Mouse (Mus musculus) small intestine, adult 2 months (tissue): Measurements from ENCODE around the gene Stk39.

Experiments
- CTCF ChIP-seq: fragments of 200-500 bp; IDR thresholded peaks from 2 replicates; pipeline ENCODE4 v1.5.1; 2012; ENCODE audit warnings: low read depth, mild to moderate bottlenecking, control low read depth, inconsistent platforms, low read length, moderate library complexity, mixed read lengths; ENCODE audit not compliant: insufficient replicate concordance, insufficient read length; ENCODE audit errors: extremely low read depth
- POLR2A ChIP-seq: fragments of 200-500 bp; IDR thresholded peaks from 2 replicates; pipeline ENCODE4 v1.6.1; 2012; ENCODE audit warnings: low read depth, mild to moderate bottlenecking, control low read depth, inconsistent platforms, low read length, moderate library complexity

DNA sequence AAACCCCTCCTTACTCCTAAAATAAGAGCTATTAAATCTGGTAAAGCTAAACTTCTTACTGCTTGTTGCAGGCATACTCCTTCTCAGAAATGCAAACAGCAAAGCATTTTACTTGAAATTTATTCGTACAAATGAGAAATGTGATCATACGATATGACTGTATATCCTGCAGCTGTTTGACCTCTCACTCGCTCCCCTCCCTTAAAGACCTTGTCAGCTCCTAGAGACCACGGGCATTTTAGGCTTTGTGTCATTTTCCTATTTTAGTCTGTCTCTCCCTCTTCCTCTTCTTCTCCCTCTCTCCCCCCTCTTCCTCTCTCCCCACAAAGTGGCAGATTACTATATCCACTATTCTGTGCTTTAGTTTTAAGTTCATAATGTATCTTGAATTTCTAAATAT lies 200.8 kb downstream of the Stk39 start:
- TF ChIP-seq CTCF (no peak), POLR2A (no peak)
